Mouse (Mus musculus): Measurements from ENCODE around the gene Vmn1r9. TPM values are rescaled to one million over a fixed set of nuclear protein-coding genes. Genes with fewer than 3 reads are reported as not detected.
"Not testable (repeated sequence)": the region's sequence is repeated elsewhere in the genome, so short reads cannot be mapped to it uniquely, and the experiment has no call there.

Gene Vmn1r9
- not detected in 2 replicates for total RNA-seq (2012; rRNA removed)
- not detected for polyA plus RNA-seq (2012; ENCODE audit: insufficient read depth in 1 of 2, insufficient read length in 2 of 2, low read depth in 1 of 2, low replicate concordance in 2 of 2, missing spikeins in 1 of 2)

GRCm38 (mm10) chr6:57066487-57066886 is at the start of gene Vmn1r9:
Vmn1r9 (plus strand) TSS chr6:57066787.
- DNase-seq (ENCODE audit: low read depth, low spot score) = no peak
- H3K9ac ChIP-seq (ENCODE audit: control insufficient read depth, low read depth, low read length, poor library complexity, severe bottlenecking) = no peak within 1 kb of the TSS
- no peaks in the 10 kb centered on the region for H3K36me3 ChIP-seq (ENCODE audit: control insufficient read depth in 1 of 2, insufficient read depth in 2 of 2, low read length in 2 of 2)
- TF ChIP-seq NELFE (IDR thresholded peaks at IDR 0.05; ENCODE audit: low read depth, low read length) = no peak
- TF ChIP-seq HCFC1 (IDR thresholded peaks at IDR 0.05; ENCODE audit: low read depth, low read length) = no peak
- TF ChIP-seq CHD1 (IDR thresholded peaks at IDR 0.05; ENCODE audit: low read depth, low read length) = no peak
- TF ChIP-seq ZC3H11A (IDR thresholded peaks at IDR 0.05; ENCODE audit: low read depth, low read length) = no peak
- no peak for TF ChIP-seq POLR2A (IDR thresholded peaks at IDR 0.05; ENCODE audit: control insufficient read depth in 1 of 2, insufficient read depth in 1 of 2, low read depth in 1 of 2, low read length in 2 of 2, poor library complexity in 1 of 2)
- no peak for TF ChIP-seq ELF1 (IDR thresholded peaks at IDR 0.05; ENCODE audit: low read depth, low read length)
- TF ChIP-seq MAX (IDR thresholded peaks at IDR 0.05; ENCODE audit: low read length) = no peak
- no peak for TF ChIP-seq KAT2A (conservative IDR thresholded peaks at IDR 0.05; ENCODE audit: low read depth, low read length)
- no peak for TF ChIP-seq POLR2AphosphoS2 (IDR thresholded peaks at IDR 0.05; ENCODE audit: low read length)
- TF ChIP-seq NRF1 (IDR thresholded peaks at IDR 0.05; ENCODE audit: insufficient read depth, low read depth, low read length, poor library complexity, severe bottlenecking) = no peak
- TF ChIP-seq MAZ (IDR thresholded peaks at IDR 0.05; ENCODE audit: low read depth, low read length) = no peak
- TF ChIP-seq MEF2A (IDR thresholded peaks at IDR 0.05; ENCODE audit: extremely low read depth, insufficient replicate concordance, low read depth, low read length, poor library complexity, severe bottlenecking) = no peak
- no peak for TF ChIP-seq EP300 (IDR thresholded peaks at IDR 0.05; ENCODE audit: low read depth in 1 of 2, low read length in 2 of 2)
- no peak for TF ChIP-seq CTCF (IDR thresholded peaks at IDR 0.05 in 2 of 3, conservative IDR thresholded peaks at IDR 0.05 in 1 of 3; ENCODE audit: control insufficient read depth in 1 of 3, insufficient read depth in 1 of 3, low read depth in 2 of 3, low read length in 3 of 3, poor library complexity in 1 of 3, severe bottlenecking in 1 of 3)
- TF ChIP-seq POLR2AphosphoS5 (IDR thresholded peaks at IDR 0.05; ENCODE audit: borderline replicate concordance, low read depth, low read length) = no peak
- no peaks in the 10 kb centered on the region; a peak in 1 of 4 replicates for H3K27me3 ChIP-seq (ENCODE audit: control insufficient read depth in 1 of 2, insufficient read depth in 2 of 2, low read length in 2 of 2)
- H3K4me3 ChIP-seq (ENCODE audit: control insufficient read depth in 1 of 2, insufficient read depth in 1 of 2, low read depth in 2 of 2, low read length in 2 of 2) = no peak within 1 kb of the TSS
- no peaks in the 10 kb centered on the region for H3K79me2 ChIP-seq (ENCODE audit: control insufficient read depth, insufficient read depth, low read length, poor library complexity)
- H3K4me1 ChIP-seq (ENCODE audit: control insufficient read depth in 1 of 2, insufficient read depth in 2 of 2, low read length in 2 of 2) = no peaks in the 10 kb centered on the region
- H3K27ac ChIP-seq (ENCODE audit: control insufficient read depth, low read depth, low read length) = no peak within 1 kb of the TSS
- no peaks in the 10 kb centered on the region for H3K9me3 ChIP-seq (replicated peaks; ENCODE audit: insufficient read depth, low read length)

GRCm38 (mm10) chr6:57025224-57025623 is 41.4 kb upstream of the Vmn1r9 start, which contains the start of gene Vmn1r7:
Vmn1r7 (minus strand) TSS chr6:57025324.
- H3K4me3 ChIP-seq (ENCODE audit: control insufficient read depth in 1 of 2, insufficient read depth in 1 of 2, low read depth in 2 of 2, low read length in 2 of 2); H3K27ac ChIP-seq (ENCODE audit: control insufficient read depth, low read depth, low read length); H3K9me3 ChIP-seq (replicated peaks; ENCODE audit: insufficient read depth, low read length); H3K36me3 ChIP-seq (ENCODE audit: control insufficient read depth in 1 of 2, insufficient read depth in 2 of 2, low read length in 2 of 2); H3K4me1 ChIP-seq (ENCODE audit: control insufficient read depth in 1 of 2, insufficient read depth in 2 of 2, low read length in 2 of 2); DNase-seq (ENCODE audit: low read depth, low spot score); H3K9ac ChIP-seq (ENCODE audit: control insufficient read depth, low read depth, low read length, poor library complexity, severe bottlenecking); H3K79me2 ChIP-seq (ENCODE audit: control insufficient read depth, insufficient read depth, low read length, poor library complexity); H3K27me3 ChIP-seq (ENCODE audit: control insufficient read depth in 1 of 2, insufficient read depth in 2 of 2, low read length in 2 of 2): not testable (repeated sequence)

Measured in MEL (cell line).